Mouse (Mus musculus): ENCODE data around the gene Slc12a4.

DNA sequence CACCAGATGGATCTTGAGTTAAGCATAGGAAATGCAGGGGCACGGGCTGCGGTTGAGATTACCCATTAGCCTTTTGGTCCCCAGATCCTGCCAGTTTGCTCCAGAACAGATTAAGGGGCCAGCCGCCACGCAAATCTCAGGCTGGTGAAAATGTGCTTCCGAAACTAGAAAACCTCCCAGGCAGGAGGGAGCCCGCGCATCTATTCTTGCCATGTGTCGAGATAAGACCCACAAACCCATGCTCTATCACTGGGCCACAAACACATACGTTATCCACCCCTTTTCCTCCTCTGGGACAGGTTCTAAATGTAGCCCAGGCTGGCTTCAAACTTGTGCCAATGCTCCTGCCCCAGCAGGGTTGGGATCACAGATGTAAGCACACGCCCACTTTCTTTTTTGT lies 4.4 kb downstream of the Slc12a4 start:
- TF ChIP-seq CTCF (IDR thresholded peaks at IDR 0.05; ENCODE audit: extremely low read depth, insufficient read depth, low read length) (no peak), POLR2A (IDR thresholded peaks at IDR 0.05; ENCODE audit: extremely low read depth, insufficient read depth, low read length) (no peak)

Data from cortical plate, adult 2 months (tissue).